Mouse (Mus musculus): Measurements from ENCODE around the gene Cltb. TPM values are rescaled to one million over a fixed set of nuclear protein-coding genes. Genes with fewer than 3 reads are reported as not detected.

Cltb gene
- 1 to 10 TPM; 6.0 to 7.0 TPM for total RNA-seq (2023)

GRCm38 (mm10) chr13:54610972-54611754 is at the start of gene Cltb:
TSS of gene Cltb (minus strand) at chr13:54611344.

DNA sequence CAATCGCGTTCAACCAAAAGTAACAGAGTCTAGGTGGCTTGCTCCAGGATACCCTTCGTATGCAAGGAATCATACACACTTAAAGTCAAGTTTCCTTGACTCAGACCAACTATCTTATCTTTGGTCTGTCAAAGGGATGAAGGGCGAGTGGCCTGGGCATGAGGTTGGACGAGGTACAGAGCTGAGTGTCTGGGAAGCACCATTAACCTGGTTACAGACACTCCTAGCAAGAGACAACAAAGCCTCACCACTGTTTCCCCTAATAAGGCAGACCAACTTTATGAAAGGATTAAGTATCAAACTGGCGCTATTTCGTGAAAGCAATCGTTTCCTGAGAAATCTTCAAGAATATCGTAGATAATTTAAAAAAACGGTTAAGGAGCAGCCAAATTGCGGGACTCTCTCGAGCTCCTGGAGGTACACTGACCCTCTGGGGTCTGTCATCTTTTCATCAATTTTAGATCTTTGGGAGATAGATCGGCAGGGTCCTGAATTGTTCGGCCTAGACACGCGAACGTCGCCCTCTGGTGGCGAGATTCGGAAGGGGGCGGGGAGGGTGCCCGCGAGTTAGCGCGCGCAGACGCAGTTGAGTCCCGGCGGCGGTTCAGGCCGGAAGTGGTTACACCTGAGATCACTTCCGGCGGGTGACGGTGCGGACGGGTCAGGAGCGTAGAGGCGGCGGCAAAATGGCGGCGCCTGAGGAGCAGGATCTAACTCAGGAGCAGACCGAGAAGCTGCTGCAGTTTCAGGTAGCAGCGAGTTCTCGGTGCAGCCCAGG is 10.2 kb upstream of the Cltb start, which contains the start of gene Faf2:
Faf2 (plus strand) TSS at position 630 of the 778 bp plus-strand sequence.

DNA sequence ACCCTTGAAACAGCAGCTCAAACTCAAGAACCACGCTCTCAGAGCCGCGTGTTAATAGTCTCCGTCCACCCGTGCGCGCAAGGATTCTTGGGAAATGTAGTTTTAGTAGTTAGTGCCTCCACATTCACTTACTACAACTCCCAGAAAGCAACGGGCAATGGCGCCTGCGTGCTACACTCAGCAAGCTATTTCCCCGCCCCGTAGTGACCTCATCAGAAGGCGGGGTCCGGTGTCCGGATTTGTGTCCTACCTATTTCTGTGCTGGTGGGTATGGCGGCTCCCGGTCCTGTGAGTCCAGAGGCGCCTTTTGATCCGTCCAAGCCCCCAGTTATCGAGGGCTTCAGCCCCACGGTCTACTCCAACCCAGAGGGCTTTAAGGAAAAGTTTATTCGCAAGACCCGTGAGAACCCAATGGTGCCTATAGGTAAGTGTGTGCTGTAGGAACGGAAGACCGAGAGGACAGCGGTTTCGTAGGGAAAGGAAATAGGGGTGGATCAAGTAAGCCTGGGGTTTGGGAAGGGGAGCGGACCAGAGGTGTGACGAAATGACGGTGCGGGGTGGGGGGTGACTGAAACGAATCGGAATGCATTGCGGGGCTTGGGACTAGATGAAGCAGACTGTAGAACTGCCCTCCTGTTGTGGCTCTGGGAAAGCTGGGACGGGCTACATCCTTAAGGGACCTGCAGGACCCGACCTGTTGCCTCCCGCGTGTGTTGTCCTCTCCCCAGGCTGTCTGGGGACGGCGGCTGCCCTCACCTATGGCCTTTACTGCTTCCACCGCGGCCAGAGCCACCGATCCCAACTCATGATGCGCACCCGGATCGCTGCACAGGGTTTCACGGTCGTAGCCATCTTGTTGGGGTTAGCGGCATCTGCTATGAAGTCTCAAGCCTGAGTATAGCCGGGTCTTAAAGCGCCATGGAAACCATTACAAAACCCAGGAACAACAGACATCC is 20.9 kb downstream of the Cltb start, which contains the start of the genes Nop16 and Higd2a:
Nop16 (minus strand) TSS at position 95 of the 956 bp plus-strand sequence.
Higd2a (plus strand) TSS at position 212 of the 956 bp plus-strand sequence.

DNA sequence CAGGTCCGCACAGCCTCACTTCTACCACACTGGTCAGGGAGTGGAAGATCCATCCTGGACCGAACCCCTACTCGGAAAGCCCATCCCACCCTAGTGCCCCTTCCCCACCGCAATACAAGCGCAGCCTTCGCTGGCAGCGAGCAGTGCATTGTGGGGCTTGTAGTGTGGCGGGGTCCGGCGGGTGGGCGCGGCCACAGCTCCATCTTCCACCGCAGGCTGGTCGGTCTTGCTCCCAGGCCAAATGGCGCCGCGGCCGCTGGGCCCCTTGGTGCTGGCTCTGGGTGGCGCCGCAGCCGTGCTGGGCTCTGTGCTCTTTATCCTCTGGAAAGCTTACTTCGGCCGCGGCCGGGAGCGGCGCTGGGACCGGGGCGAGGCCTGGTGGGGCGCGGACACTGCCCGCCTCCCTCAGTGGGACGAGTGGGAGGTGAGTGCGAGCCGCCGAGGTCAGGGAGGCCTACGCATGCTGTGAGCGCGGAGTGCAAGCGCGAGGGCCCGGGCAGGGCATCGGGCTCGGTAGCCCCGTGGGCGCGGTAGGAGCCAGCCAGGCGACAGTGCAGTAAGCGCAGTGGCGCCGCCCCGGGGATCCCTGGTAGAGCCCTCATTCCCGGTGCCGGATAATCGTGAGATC is 36.2 kb downstream of the Cltb start, which contains the start of gene Arl10:
Arl10 (plus strand) TSS at position 162 of the 628 bp plus-strand sequence.

GRCm38 (mm10) chr13:54565201-54565581 is 46.0 kb downstream of the Cltb start, which contains the start of gene 4833439L19Rik:
TSS of gene 4833439L19Rik (minus strand) at chr13:54565435.

Other genes with a start within 250 kb of the Cltb start
- gene Cplx2, start 240.0 kb downstream of the Cltb start, total RNA-seq (2023): 1 to 10 TPM in 1 of 2 experiments, under 1 TPM in 1; 0.73 to 1.2 TPM
- gene Thoc3, start 142.5 kb downstream of the Cltb start, total RNA-seq (2023): 10 to 100 TPM; 17.6 to 20.1 TPM
- 1 to 10 TPM; 5.0 to 6.7 TPM for gene Simc1, start 107.6 kb downstream of the Cltb start, total RNA-seq (2023)
- 10 to 100 TPM; 35.0 to 37.0 TPM for gene 4833439L19Rik, start 45.9 kb downstream of the Cltb start, total RNA-seq (2023)
- gene Arl10, start 36.3 kb downstream of the Cltb start, total RNA-seq (2023): 1 to 10 TPM; 6.4 to 8.8 TPM
- gene Nop16, start 21.3 kb downstream of the Cltb start, total RNA-seq (2023): 10 to 100 TPM in 1 of 2 experiments, 1 to 10 TPM in 1; 8.7 to 10.0 TPM
- 10 to 100 TPM; 62.8 to 71.2 TPM for gene Higd2a, start 21.1 kb downstream of the Cltb start, total RNA-seq (2023)
- 10 to 100 TPM; 27.8 to 33.2 TPM for gene Faf2, start 10.4 kb upstream of the Cltb start, total RNA-seq (2023)
- 100 to 1,000 TPM; 133 to 134 TPM for gene Rnf44, start 82.6 kb upstream of the Cltb start, total RNA-seq (2023)
- not detected for gene Cdhr2, start 90.1 kb upstream of the Cltb start, total RNA-seq (2023)
- not detected for gene Gprin1, start 138.5 kb upstream of the Cltb start, total RNA-seq (2023)
- not detected for gene Sncb, start 155.3 kb upstream of the Cltb start, total RNA-seq (2023)
- not detected for gene Eif4e1b, start 172.7 kb upstream of the Cltb start, total RNA-seq (2023)
- gene Tspan17, start 178.0 kb upstream of the Cltb start, total RNA-seq (2023): 10 to 100 TPM in 1 of 2 experiments, 1 to 10 TPM in 1; 4.4 to 13.8 TPM

Measured in neutrophil, adult 83 days (primary cell).